Mouse (Mus musculus) cerebellum, postnatal 14 days (tissue): ENCODE measurements around the gene Eps8.
A peak's percentile ranks its signal among the peaks of the same experiment; 100 is the strongest.

Experiments used
- DNase-seq, 2 experiments: peaks; one replicate each; pipeline ENCODE4 v3.0.0; 2021; ENCODE audit warnings: mixed read lengths in 2 of 2

Eps8 gene

DNA sequence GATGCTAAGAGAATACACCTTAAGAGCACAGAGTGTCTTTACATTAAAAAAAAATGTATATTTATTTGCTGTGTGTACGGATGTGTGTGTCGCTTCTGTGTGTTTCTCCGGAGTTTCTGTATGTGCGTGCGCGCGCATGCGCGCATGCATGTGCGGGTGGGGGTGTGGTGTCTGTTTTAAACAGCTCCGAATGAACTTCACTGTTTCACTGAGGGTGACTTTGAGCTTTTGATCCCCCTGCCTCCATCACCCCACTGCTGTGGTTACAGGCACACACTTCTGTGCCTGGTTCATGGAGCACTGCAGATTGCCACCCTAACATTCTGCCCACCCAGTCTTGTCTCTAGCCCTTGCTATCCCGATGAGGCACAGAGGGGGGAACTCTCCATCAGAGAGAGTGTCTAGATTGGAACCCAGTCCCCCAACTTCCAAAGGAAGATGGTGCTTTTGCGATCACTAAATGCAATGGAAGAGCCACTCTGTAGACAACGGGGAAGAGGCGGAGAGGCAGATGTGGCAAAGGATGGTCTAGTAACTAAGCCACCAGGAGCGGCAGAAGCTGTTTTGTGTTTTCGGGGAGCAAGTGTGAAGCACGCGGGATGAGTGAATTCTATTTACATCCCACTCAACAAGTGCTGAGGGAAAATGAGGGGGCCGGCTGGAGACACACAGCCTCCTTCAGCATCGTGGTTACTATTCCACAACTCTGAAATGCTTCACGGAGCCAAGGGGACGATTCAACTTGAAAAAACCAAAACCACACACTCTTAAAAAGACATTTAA, 7.1 kb upstream of the Eps8 start:
- DNase-seq: no peak

DNA sequence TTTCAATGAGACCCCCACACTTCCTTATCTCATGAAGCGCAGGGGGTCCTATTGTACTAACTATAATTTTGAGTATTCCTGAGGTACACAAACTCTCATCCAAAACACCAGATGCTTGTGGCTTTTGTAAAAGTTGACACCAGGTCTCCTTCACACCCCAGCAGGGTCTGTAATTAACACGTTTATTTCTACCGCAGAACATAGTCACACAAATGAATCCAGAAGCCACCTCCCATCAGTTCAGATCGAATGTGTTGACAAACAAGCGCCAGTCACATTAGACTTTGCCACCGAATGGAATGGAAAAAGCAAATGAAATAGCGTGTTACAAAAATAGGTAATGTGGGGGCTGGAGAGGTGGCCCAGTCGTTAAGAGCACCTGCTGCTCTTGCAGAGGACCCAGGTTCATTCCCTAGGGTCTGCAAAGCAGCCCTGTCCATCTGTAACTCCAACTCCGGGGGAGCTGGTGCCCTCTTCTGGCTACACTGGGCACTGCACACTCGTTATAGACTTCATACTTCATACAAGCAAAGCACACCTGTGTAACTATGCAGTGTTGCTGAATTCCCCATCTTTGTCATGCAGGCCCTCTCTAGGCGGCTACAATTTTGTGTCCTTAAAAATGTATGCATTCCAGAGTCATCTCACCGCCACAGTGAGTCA, 3.9 kb upstream of the Eps8 start:
- DNase-seq: peak; percentile 57 to 74

DNA sequence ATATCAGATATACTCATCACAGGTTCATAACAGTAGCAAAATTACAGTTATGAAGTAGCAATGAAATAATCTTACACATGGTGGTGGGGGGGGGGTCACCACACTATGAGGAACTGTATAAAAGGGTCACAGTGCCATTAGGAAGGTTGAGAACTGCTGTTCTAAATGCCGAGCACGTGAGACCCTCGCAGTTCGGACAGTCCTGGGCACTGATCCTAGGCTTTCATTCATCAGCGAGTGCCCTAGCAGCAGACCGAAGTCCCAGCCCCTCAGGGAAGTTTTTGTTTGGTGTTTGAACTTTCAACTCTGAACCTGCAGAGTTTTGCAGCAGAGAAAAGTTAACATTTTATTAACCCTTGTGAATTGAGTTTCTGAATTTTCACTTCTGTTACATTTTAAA, 2.5 kb upstream of the Eps8 start:
- DNase-seq: no peak

DNA sequence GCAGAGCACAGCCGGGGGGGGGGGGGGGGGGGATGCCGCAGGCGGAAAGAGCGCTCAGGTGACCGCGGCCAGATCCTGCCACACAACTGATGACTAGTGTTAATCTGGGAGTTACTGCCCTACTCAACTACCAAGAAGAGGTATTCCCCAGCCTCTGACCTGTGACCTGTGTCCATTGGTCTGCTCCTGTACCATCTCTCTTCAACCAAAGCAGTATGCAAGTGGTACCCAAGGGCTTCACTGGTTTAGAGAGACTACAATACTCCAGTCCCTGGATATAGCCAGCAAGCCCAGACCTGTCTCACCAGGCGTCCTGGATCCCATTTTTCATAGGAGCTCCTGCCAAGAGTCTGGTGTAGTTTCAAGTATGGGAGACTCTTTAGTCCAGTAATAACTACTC, 5.1 kb downstream of the Eps8 start:
- peak; percentile 34 to 62 for DNase-seq

DNA sequence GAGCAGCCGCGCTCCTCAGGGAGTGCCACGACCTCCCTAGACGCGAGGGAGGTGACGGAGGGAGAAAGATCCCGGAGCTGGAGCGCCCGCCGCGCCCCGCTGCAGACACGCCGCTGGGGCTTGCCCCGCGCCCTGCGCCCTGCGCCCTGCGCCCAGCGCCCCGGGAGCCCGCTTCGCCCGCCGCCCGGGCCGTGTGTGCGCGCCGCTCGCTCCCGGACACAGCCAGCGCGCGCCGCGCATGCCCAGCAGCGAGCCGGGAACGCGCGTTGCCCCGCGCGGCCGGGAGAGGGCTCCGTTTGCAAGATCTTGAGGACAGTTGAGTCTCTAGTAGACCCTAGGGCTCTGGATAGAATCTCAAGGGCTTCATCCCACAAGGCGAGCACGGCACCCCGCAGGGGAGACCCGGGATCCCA, 5.6 kb downstream of the Eps8 start:
- peak; percentile 89 to 94 for DNase-seq

DNA sequence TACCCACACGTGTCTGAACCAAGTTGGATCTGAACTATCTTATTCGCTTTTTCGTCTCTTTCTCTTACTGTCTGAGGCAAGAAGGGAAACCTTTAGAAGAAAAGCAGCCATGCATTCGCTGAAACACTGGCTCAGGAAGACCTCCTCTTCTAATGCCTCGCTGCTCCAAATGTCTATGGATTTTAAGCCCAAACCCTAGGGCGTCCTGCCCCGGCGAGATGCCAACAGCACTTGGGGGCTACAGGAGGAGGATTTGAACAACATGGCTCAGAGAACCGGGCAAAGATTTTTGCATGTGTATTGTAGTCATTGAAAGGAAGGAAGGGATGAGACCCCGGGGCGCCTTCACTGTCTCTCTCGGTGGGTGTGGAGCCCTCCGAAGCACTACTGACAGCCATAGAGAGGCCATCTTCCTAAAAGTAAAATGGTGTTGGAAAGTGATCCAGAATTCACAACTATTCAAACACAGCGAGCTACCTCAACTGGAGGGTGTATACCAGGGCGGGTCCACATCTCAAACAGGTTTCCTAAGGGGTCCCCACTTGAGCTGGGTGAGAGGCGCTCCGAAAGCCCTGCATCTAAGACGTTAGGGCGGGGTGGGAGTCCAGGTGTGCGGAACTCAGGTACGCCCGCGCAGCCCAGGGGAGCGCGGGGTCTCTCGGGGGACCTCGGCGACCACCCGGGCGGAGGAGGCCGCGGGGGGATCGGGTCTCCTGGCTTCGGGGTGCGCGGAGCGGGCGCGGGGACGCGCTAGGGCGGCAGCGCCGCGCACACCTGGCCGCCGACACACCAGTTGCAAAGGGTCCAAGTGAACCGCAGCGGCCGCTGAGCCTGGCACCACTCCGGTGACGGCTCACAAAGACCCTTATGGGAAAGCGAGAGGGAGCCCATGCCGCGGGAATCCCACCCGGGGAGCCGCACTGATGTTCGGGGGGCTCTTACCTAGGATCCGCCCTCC, 6.3 kb downstream of the Eps8 start:
- DNase-seq: peak; percentile 86 to 91

DNA sequence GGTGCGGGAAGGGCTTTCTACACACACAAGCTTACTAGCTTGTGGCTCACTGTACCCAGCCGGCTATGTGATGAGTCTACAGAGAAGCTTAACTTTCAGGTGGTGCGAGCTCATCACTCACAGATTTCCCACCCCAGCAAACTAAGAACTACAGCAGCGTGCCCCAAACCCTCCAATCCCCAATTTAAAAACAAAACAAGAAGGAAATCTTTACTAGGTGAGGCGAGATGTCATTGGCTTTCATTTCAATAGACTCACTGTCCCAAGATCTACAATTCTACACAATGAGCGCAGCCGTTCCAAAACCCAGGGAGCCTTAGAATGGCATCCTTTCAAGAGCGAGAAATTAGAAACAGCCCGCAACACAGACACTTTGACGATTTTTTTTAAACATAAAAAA, 7.0 kb downstream of the Eps8 start:
- peak; percentile 24 to 56 for DNase-seq

DNA sequence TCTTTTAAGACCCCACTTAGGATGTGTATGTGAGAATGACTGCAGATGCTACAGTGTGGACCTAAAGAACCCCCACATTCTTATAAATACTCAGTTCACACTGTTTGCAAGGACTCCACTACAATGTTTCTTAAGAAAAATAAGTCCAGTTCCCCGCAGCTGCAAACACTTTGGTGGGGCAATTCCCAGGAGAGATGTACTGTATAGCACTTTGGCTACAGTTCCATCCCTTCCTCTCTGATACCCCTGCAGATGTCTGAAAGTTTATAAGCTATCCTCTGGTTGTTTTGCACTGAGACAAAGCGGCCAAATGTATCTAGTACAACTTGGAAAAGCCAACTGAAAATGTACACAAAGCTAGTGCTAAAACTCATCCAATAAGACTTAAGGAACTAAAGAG, 8.0 kb downstream of the Eps8 start:
- DNase-seq: no peak

DNA sequence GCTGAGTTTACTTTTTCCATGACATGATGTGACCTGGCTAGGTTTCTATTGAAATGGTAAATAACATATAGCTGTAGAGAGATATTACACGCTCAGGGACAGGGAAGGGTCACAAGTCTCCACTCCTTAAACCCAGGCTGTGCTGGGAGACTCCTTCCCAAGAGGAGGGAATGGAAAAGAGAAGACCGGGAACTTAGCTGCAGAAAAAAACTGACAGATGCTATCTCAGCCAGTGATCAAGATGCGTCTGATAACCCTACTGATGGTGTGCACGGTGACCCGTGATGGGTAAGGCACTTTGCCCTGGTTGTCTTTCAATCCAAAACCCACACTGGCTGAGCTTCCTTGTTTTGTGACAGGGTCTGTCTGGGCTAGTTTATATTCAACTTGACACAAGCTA, 9.8 kb downstream of the Eps8 start:
- DNase-seq: peak; percentile 22 to 63

DNA sequence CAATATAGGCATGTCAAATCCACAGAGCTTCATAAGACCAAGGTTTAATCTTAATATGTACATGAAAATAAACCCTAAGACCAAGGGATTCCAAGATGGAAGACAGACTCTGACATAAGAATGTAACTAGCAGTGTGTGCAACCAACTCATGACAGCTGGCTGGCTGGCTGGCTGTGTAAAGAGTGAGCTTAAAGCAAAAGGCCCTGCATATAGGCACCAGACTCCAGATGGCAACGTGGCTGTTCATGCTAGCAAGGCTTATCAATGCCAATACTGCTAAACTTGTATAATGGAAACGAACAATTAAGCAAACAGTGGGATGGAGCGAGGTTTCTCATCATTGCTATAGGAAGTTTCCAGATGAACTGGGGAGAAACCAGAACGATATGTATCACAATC, 10.9 kb downstream of the Eps8 start:
- DNase-seq: no peak

DNA sequence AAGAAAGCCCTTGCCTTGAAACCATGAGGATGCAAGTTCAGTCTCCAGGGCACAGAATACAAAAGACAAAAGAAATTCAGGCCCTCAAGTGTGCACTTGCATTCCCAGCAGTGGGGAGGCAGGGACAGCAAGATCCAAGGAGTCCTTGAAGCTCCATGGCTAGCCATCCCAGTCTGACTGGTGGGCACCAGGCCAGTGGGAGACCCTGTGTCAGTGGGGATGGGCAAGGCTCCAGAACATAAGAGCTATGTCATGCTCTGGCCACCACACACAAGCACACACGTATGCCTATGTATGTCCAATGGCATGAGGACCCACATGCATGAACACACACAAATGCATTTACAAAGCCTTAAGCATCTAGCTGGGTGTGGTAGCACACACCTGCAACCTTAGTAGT, 13.0 kb downstream of the Eps8 start:
- peak; percentile 53 to 54 for DNase-seq

DNA sequence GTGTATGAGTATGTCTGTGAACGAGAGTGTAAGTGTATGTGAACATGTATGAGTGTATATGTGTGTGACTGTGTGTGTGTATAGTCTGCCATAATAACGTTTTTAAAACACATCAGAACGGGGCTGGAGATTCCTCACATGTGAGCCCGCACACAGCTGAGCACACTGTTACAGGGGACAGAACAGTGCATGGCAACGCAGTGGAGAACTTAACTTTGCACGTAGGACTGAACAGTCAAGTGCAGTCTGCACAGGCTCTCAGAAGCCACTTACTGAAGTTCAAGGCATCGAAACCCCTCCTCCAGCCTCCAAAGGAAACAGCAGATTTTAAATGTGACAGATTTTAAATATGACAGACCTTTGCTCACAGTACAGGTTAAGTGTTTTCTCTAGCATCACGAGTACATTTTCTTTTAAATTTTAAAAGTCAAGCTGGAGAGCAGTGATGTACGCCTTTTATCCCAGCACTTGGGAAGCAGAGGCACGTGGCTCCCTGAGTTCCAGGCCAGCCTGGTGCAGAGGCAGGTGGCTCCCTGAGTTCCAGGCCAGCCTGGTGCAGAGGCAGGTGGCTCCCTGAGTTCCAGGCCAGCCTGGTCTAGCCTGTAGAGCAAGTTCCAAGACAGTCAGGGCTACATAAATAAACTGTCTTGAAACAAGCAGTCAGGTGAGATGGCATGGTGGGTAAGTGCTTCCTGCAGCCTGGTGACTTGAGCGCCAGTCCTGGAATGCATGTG, 15.7 kb downstream of the Eps8 start:
- DNase-seq: no peak

DNA sequence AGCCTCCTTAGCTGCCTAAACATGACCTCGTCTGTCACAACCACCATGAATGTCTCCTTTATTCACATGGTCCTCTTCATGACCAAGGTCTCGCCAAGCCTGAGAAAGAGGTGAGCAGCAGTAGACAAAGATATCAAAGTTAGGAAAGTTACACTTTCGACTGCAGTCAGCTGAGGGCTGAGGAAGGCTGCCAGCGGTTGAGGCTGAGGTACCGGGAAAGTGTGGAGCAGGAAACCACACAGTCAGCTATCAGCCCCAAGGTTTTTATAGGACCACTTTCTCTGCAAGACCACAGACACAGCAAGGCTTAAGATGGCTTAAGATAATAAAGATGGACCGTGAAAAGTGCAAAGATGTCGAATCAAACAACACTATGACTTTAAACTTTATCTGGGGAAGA, 17.2 kb downstream of the Eps8 start:
- peak in 1 of 2 experiments; percentile 10 for DNase-seq

DNA sequence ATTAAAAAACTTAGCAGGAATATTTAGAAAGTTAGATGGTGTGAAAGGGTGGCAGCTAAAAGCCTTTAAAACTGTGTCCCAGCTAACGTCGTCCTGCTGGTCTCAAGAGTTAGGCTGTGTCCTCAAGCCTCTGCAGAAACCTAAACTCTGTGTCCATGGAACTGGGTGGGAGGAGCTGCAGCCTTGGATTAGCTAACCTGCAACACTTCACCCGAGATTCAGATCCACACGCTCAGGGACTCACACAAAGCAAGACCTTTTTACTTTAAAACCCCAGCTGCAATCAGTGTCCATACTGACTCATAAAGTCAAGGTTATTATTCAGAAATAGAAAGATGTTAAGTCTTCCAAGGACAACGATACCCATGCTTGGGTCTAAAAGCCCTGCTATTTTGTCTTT, 18.5 kb downstream of the Eps8 start:
- peak in 1 of 2 experiments; percentile 19 for DNase-seq

DNA sequence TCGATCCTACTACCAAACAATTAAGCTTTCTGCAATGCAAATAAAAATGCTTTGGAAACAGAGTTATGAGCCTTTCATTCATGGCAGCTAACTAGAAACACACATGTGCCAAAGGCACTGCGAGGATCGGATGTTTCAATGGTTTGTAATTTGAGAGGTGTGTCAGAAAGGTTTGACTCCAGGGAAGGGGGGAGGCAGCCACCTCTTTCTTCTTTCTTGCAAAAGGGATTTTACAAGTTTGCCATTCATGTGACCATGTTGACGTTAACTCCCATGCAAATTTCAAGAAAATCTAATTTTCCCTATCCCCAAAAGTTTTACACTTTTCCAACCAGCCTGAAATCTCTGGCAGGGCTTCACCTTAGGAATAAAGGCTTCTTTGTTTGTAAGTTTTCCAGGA, 21.1 kb downstream of the Eps8 start:
- no peak for DNase-seq

DNA sequence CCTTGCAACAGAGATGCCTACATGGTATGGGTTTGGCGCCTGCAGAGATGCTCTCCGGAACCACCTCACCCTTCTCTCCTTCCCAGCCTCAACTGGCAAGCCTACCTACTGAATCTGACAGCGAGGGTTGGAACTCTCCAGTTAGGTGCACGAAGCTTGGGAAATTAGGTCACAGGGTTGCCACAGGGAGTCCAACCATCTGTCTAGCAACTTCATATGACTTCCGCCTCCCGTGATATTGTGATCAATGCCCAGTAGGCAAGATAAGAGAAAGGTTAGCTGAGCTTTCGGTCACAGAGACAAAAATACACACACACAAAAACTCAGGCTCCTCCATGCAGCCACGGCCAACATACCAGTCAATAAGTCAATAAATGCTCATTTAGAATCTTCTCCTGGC, 21.6 kb downstream of the Eps8 start:
- DNase-seq: peak; percentile 75 to 88

DNA sequence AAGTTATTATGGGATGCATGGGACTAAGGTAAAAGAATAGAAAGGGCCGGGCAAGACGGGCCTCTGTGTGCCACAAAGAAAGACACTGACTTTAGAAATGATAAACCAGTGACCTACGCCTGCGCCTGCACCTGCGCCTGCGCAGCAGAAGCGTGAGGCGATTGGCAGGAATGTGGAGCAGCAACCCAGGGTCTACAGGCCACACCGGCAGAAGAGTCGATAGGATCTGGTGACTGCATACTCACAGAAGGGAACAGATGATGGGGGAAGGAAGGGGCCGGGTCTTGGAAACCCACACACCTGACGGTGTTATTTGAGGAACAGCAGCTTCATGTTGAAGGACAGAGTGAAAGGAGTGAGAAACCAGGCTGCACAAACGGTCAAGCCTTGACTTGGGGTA, 24.3 kb downstream of the Eps8 start:
- no peak for DNase-seq

DNA sequence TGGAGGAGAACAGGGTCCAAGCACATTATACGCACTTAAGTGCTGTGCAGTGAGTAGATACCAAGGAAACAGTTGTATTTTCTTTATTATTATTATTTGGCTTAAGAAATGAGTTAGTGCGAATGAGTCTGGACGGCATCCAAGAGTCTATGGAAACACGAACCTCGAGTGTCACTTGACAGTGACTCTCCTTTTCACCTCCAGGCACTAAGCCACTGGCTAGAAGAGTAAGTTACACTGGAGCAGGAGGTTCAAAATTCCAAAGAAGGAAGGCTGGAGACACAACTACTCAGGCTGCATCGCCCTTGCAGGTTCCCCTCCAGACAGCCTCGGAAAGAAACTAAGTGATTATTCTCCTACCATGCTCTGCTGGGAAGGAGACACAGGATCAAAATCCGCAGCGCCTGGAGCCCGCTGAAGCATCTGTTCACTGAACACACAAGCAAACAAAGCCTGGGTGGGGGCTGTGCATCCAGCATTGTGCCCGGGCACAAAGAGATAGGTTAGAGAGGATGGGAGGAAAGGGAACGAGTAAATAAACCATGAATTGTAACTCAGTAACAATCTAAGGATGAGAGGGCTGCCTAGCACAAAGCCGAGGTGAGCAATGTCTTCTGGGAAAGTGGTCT, 25.0 kb downstream of the Eps8 start:
- DNase-seq: peak in 1 of 2 experiments; percentile 55

DNA sequence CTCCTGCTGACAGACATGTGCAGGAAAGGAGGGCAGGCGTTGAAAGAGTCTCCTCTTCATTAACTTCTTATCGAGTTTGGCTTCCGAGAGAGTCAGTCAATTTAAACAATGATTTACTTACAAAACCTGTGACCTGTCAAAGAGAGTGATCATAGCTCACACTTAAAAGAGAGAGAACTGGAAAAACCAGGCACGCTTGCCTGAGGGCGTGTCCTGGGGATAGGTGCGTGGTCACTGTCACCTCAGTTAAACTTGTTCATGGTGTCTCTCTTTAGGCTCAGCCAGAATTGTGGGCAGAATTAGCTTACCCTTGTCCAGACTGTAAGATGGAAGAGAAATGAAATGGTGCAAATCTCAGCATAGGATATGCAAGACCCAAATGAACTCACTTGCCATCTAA, 26.0 kb downstream of the Eps8 start:
- DNase-seq: no peak

DNA sequence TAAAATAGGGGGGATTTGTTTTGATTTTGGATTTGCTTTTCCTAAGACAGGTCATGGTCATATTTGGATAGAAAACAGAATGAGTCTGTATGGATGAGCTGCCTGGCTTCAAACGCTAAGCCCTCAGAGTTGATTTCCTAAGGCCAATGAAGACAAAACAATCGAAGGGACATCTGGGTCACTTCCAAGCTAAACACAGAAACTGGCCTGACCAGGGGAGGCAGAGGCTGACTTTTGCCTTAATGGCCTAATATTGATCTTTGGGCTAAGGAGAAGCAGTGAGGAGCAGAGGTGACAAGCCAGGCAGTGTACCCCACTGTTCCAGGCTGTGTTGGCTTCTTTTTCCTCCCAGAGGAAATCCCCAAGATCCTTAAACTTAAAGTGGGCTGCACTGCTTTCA, 33.7 kb downstream of the Eps8 start:
- no peak for DNase-seq

DNA sequence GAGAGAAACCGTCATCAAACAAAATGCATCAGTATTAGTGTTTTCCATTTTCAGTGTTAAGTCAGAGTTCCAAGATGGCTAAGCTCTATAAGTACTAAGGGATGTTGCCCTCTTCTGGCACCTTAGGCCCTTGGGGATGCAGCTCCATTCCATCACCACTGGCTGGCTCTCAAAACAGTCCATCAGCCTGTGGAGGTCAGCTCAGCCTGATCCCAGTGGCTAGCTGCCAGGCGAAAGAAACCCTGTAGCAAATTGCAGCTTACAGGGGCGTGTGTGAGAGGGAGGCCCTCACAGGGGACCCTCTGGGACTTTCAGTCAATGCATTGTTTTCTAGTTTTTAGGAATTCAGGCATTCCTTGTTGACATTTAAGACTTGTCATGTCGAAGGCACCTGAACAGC, 40.8 kb downstream of the Eps8 start:
- DNase-seq: peak; percentile 55 to 56

DNA sequence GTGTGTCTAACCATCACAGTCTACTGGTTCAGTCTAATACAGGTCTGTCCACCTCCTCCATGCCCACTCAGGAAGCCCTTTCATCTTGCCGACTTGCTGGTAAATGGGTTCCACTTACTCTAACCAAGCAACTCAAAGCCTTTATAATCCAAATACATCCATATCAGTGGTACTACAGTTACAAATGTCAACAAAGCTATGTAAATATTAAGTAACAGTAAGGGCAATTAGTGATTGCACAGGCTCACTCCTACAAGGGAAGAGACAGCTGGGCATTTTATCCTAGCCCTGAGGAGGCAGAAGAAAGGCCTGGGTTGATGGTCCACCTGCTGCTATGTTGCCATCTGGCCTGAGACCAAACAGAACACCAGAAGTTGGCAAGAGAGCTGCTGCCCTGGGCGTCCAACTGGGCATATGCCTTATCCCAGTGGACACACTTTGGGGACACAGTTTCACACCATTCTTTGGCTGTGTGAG, 42.6 kb downstream of the Eps8 start:
- peak; percentile 86 to 95 for DNase-seq
